Mouse (Mus musculus): ENCODE data around the gene Ifitm2. TPM values are rescaled to one million over a fixed set of nuclear protein-coding genes. Genes with fewer than 3 reads are reported as not detected.

Gene Ifitm2
- 1,181 and 1,379 TPM in 2 replicates for polyA plus RNA-seq (2015; fragmentation: Nextera tagmentation; extraction: Ambion mirVana)

GRCm38 (mm10) chr7:140955758-140956555 lies at the start of gene Ifitm2, which contains the start of gene Gm45717:
Gene Ifitm2, minus strand, starts transcription at chr7:140955987.
Gene Gm45717, minus strand, starts transcription at chr7:140955937.
- ATAC-seq (ENCODE audit: insufficient read depth, low FRiP score, low read depth) = peak; percentile 90
- H3K27me3 ChIP-seq (replicated peaks) = no peaks in the 10 kb centered on the region
- peak within 1 kb of the TSS; percentile 65 for H3K4me3 ChIP-seq (replicated peaks)
- H3K9me3 ChIP-seq = no peaks in the 10 kb centered on the region
- peak within 1 kb of the TSS; percentile 73 for H3K4me2 ChIP-seq
- 2% methylated on average over 11 of the region's 11 CpGs for WGBS
- H3K4me1 ChIP-seq = peaks cover 45% of the 10 kb centered on the region
- peak within 1 kb of the TSS; percentile 97 for H3K27ac ChIP-seq
- peak within 1 kb of the TSS; percentile 67 for H3K9ac ChIP-seq
- peaks cover 6% of the 10 kb centered on the region; the same call in 1 of the 2 replicates for H3K36me3 ChIP-seq

GRCm38 (mm10) chr7:141003248-141004010 lies 47.6 kb upstream of the Ifitm2 start:
- 72% methylated on average over 5 of the region's 5 CpGs for WGBS
- H3K4me1 ChIP-seq = peaks cover 3% of the 10 kb centered on the region; the same call in 1 of the 2 replicates
- H3K27me3 ChIP-seq (replicated peaks) = no peaks in the 10 kb centered on the region
- H3K27ac ChIP-seq = no peak overlapping the region
- H3K9ac ChIP-seq = no peak overlapping the region
- H3K9me3 ChIP-seq = no peaks in the 10 kb centered on the region
- ATAC-seq (ENCODE audit: insufficient read depth, low FRiP score, low read depth) = no peak
- no peaks in the 10 kb centered on the region for H3K36me3 ChIP-seq
- H3K4me2 ChIP-seq = no peak overlapping the region
- no peak overlapping the region for H3K4me3 ChIP-seq (replicated peaks)

GRCm38 (mm10) chr7:141000881-141001708 lies 45.3 kb upstream of the Ifitm2 start:
- H3K4me1 ChIP-seq = no peaks in the 10 kb centered on the region
- H3K9me3 ChIP-seq = no peaks in the 10 kb centered on the region
- no peaks in the 10 kb centered on the region for H3K36me3 ChIP-seq
- no peak overlapping the region for H3K27ac ChIP-seq
- ATAC-seq (ENCODE audit: insufficient read depth, low FRiP score, low read depth) = no peak
- 73% methylated on average over 15 of the region's 15 CpGs for WGBS
- no peak overlapping the region for H3K9ac ChIP-seq
- no peak overlapping the region for H3K4me2 ChIP-seq
- no peaks in the 10 kb centered on the region for H3K27me3 ChIP-seq (replicated peaks)
- no peak overlapping the region for H3K4me3 ChIP-seq (replicated peaks)

- H3K27me3 ChIP-seq (replicated peaks) = no peaks in the 10 kb centered on the region
- H3K4me3 ChIP-seq (replicated peaks) = no peak overlapping the region
- no peak overlapping the region for H3K27ac ChIP-seq
- H3K9ac ChIP-seq = no peak overlapping the region
- H3K4me1 ChIP-seq = no peaks in the 10 kb centered on the region
- ATAC-seq (ENCODE audit: insufficient read depth, low FRiP score, low read depth) = no peak
- H3K9me3 ChIP-seq = no peaks in the 10 kb centered on the region
- no peaks in the 10 kb centered on the region for H3K36me3 ChIP-seq
- 77% methylated on average over 11 of the region's 11 CpGs for WGBS
- H3K4me2 ChIP-seq = no peak overlapping the region
Measured at GRCm38 (mm10) chr7:140998853-140999700, 43.3 kb upstream of the Ifitm2 start.

GRCm38 (mm10) chr7:140997817-140998216 lies 42.0 kb upstream of the Ifitm2 start:
- H3K4me1 ChIP-seq = no peaks in the 10 kb centered on the region
- H3K27ac ChIP-seq = no peak overlapping the region
- H3K4me2 ChIP-seq = no peak overlapping the region
- no peaks in the 10 kb centered on the region for H3K36me3 ChIP-seq
- H3K9ac ChIP-seq = no peak overlapping the region
- H3K27me3 ChIP-seq (replicated peaks) = no peaks in the 10 kb centered on the region
- 26% methylated on average over 1 of the region's 1 CpGs for whole genome bisulfite sequencing
- no peak for ATAC-seq (ENCODE audit: insufficient read depth, low FRiP score, low read depth)
- H3K9me3 ChIP-seq = no peaks in the 10 kb centered on the region
- H3K4me3 ChIP-seq (replicated peaks) = no peak overlapping the region

- no peaks in the 10 kb centered on the region for H3K9me3 ChIP-seq
- H3K27me3 ChIP-seq (replicated peaks) = no peaks in the 10 kb centered on the region
- H3K4me1 ChIP-seq = peaks cover 5% of the 10 kb centered on the region
- no peak overlapping the region for H3K4me3 ChIP-seq (replicated peaks)
- ATAC-seq (ENCODE audit: insufficient read depth, low FRiP score, low read depth) = no peak
- no peak overlapping the region for H3K4me2 ChIP-seq
- no peak overlapping the region for H3K27ac ChIP-seq
- H3K9ac ChIP-seq = no peak overlapping the region
- H3K36me3 ChIP-seq = no peaks in the 10 kb centered on the region
- 83% methylated on average over 14 of the region's 14 CpGs for WGBS
Measured at GRCm38 (mm10) chr7:140991117-140991689, 35.4 kb upstream of the Ifitm2 start.

- Histone ChIP-seq H3K9ac (no peak overlapping the region), H3K27ac (no peak overlapping the region), H3K4me3 (replicated peaks) (no peak overlapping the region), H3K36me3 (no peaks in the 10 kb centered on the region), H3K4me1 (peaks cover 5% of the 10 kb centered on the region), H3K27me3 (replicated peaks) (no peaks in the 10 kb centered on the region), H3K9me3 (no peaks in the 10 kb centered on the region), H3K4me2 (no peak overlapping the region)
- ATAC-seq (ENCODE audit: insufficient read depth, low FRiP score, low read depth) = no peak
- WGBS = 64% methylated on average over 5 of the region's 5 CpGs
Measured at GRCm38 (mm10) chr7:140990622-140991021, 34.8 kb upstream of the Ifitm2 start.

GRCm38 (mm10) chr7:140990185-140990584 lies 34.4 kb upstream of the Ifitm2 start:
- no peaks in the 10 kb centered on the region for H3K36me3 ChIP-seq
- WGBS = 48% methylated on average over 6 of the region's 6 CpGs
- no peak overlapping the region for H3K4me3 ChIP-seq (replicated peaks)
- H3K9me3 ChIP-seq = no peaks in the 10 kb centered on the region
- no peak overlapping the region for H3K27ac ChIP-seq
- peaks cover 5% of the 10 kb centered on the region for H3K4me1 ChIP-seq
- no peaks in the 10 kb centered on the region for H3K27me3 ChIP-seq (replicated peaks)
- no peak overlapping the region for H3K4me2 ChIP-seq
- H3K9ac ChIP-seq = no peak overlapping the region
- no peak for ATAC-seq (ENCODE audit: insufficient read depth, low FRiP score, low read depth)

GRCm38 (mm10) chr7:140989022-140989421 lies 33.2 kb upstream of the Ifitm2 start:
- no peak overlapping the region for H3K4me2 ChIP-seq
- H3K4me3 ChIP-seq (replicated peaks) = no peak overlapping the region
- H3K27ac ChIP-seq = no peak overlapping the region
- H3K9me3 ChIP-seq = no peaks in the 10 kb centered on the region
- H3K4me1 ChIP-seq = peaks cover 5% of the 10 kb centered on the region
- no peak for ATAC-seq (ENCODE audit: insufficient read depth, low FRiP score, low read depth)
- no peaks in the 10 kb centered on the region for H3K27me3 ChIP-seq (replicated peaks)
- no peaks in the 10 kb centered on the region for H3K36me3 ChIP-seq
- H3K9ac ChIP-seq = no peak overlapping the region
- 72% methylated on average over 4 of the region's 4 CpGs for WGBS

- ATAC-seq (ENCODE audit: insufficient read depth, low FRiP score, low read depth) = no peak
- Histone ChIP-seq H3K9me3 (no peaks in the 10 kb centered on the region), H3K36me3 (no peaks in the 10 kb centered on the region), H3K27ac (no peak overlapping the region), H3K9ac (no peak overlapping the region), H3K27me3 (replicated peaks) (no peaks in the 10 kb centered on the region), H3K4me2 (no peak overlapping the region), H3K4me1 (peaks cover 5% of the 10 kb centered on the region), H3K4me3 (replicated peaks) (no peak overlapping the region)
- WGBS = 69% methylated on average over 17 of the region's 17 CpGs
Measured at GRCm38 (mm10) chr7:140987182-140988138, 31.7 kb upstream of the Ifitm2 start.

Measured in stomach, embryonic 15.5 days (tissue).